Mouse (Mus musculus) urinary bladder, adult 2 months (tissue): ENCODE data around the gene Cib1. TPM values are rescaled to one million over a fixed set of nuclear protein-coding genes. Genes with fewer than 3 reads are reported as not detected.

Source experiments
- DNase-seq: peaks from one replicate; pipeline ENCODE4 v3.0.0; 2022; ENCODE audit warnings: low spot score
- polyA plus RNA-seq: library from polyadenylated mRNA; depleted of rRNA; stranded (reverse); fragments of >200 nt; gene quantifications from 2 replicates; pipeline ENCODE4 v1.2.3, GENCODE M21; 2012; rRNA removed

Gene Cib1
- polyA plus RNA-seq = 66.1 and 85.6 TPM in 2 replicates

DNA sequence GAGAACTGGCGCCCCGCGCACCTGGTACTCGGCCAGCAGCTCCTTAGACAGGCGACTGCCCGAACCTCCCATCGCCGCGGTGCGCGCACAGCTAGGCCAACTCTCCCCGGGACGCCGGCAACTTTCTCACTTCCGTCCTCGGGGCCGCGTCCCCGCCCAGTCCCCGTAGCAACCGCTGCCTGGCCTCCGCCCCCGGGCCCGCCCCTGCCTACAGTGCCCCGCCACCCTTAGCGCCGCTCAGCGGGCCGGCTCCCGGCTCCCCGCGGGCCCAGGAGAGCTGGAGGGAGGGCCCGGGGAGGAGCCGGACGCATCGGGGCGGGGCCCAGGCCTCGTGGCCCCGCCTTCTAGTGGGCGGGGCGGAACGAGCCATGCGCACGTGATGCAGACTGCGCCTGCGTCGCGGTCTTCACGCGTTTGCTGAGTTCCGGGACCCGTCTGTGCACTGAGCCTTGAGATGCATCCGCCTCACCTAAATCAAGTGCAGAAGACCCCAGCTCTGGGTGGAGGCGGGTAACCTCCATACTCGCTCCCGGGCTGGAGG is at the start of gene Cib1, which contains the start of gene Gdpgp1:
TSS of gene Cib1 (minus strand) at position 325 of the 541 bp plus-strand sequence.
TSS of gene Gdpgp1 (plus strand) at position 377 of the 541 bp plus-strand sequence.
- peak; percentile 96 for DNase-seq

DNA sequence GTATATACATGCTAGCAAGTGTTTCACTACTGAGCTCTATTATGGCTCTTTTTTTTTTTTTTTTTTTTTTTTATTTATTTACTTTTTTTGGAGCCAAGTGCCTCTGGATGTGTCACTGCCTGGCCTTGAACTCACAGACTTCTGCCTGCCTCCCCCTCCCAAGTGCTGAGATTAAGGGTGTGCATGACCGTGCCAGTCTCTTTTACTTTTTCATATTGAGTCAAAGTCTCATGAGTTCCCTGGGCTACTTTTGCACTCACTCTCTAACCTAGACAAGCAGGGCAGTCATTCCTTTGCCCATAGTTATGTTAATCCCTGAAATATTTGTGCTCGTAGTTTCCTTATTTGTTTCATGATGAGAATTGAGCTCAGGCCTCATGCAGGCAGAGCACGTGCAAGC is 49.0 kb upstream of the Cib1 start:
- DNase-seq = no peak

DNA sequence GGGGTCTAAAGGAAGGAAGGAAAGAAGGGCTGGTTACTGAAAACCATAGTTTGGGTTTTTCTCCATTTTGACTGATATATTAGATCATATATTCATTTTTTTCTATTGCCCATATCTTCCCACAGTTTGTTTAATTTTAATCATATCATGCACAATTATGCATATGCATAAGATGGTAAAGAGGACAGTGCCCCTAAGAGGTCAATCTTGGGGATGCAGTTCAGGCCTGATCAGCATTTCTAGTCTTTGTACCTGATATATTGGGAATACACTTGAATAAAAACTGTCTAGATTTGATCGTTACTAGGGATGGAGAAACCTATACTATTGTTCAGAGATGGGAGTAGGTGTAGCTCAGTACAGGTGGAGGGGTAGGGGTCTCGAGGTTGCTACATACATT is 48.4 kb upstream of the Cib1 start:
- DNase-seq = no peak

DNA sequence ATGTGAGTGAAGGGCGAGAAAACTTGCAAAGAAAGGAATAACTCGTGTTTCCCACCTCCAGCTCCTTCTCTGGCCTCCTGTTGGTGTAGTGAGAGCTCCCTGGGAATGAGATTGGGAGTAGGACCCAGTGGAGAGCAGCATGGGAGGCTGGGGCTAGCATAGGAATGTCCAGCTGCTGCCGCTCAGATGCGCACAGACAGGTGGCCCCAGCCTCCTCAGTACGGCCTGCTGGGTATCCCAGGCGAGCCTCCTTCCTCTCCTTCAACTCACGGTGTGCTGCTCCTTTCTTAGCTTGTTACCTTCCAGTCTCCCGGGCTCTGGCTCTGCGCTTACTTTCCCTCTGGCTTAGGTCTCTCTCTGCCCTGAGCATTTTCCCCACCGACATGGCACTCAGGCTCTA is 47.4 kb upstream of the Cib1 start:
- no peak for DNase-seq

DNA sequence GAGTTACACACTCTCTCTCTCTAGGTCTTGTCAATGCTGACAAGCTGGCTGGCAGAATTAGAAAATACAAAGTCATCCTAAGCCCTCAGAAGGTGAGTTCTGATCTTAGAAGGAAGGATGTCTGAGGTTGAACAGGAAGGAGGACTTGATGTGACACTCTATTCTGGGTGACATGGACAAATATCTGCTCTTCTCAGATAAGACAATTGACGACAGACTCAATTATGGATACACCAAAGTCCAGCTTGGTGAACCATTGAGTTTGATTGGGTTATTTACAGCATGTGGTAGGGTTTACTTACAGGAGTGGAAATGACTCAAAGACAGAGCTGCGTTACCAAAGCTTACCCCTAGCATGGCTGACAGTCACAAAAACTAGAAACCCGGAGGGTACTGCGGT is 43.8 kb upstream of the Cib1 start:
- no peak for DNase-seq

- no peak for DNase-seq
Measured at GRCm38 (mm10) chr7:80273456-80273855, 40.8 kb upstream of the Cib1 start.

DNA sequence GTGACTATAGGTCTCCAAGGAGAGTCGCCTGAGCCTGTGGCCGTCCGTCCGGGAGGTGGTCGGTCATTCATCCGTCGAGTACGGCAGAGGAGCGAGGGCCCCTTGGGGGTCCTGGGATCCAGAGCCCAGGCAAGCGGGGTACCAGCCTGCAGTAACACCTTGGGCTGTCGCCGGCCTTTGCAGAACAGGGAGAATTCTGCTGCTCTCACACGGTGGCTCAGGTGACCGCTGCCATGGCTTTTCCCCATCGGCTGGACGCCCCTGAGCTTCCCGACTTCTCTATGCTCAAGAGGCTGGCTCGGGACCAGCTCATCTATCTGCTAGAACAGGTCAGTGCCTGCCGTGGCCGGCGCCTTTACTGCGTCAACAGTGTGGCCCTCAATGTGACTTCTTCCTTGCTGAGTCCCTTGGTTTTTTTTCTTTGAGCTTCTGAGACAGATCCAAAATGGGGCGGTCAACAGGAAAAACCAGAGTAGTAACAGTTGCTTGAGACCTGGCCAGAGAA is 37.2 kb upstream of the Cib1 start:
- no peak for DNase-seq

DNA sequence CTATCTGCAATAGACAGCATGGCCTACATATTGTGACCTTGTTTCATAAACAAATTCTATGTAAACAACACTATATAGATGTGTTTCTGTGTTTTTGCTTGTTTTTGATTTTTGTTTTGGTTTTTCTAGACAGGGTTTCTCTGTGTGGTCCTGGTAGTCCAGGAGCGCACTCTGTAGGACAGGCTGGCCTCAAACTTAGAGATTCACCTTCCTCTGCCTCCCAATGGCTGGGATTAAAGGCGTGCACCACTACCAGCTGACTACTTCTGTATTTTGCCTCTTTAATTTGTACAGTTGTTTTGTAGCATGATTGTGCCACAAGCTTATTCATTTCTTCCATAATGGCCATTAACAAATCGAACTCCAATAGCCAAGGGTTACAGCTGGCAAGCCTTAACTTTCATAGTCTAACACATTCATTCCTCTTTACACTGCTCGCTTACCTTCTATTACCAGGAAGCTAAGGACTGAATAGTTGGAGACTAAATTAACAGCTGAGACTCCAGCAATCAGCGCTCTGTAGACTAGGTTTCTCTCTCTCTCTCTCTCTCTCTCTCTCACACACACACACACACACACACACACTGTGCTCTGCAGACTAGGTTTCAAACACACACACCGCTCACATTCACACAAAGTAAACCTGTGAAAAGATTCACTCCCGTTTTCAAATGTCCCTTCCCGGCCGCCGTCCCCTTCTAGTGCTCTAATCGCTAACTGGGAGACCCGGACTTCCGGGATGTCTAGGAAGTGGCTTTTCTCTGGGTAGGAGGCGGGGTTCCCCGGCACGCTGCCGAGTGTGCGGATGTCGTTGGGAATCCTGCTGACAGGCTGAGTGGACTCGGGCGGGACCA is 36.5 kb upstream of the Cib1 start, which contains the start of gene Vps33b:
TSS of gene Vps33b (plus strand) at position 753 of the 854 bp plus-strand sequence.
- DNase-seq = peak; percentile 90

GRCm38 (mm10) chr7:80267764-80268163 is 35.2 kb upstream of the Cib1 start:
- no peak for DNase-seq

GRCm38 (mm10) chr7:80264606-80265005 is 32.0 kb upstream of the Cib1 start:
- DNase-seq = no peak

GRCm38 (mm10) chr7:80261372-80261990 is 28.9 kb upstream of the Cib1 start:
- DNase-seq = no peak

DNA sequence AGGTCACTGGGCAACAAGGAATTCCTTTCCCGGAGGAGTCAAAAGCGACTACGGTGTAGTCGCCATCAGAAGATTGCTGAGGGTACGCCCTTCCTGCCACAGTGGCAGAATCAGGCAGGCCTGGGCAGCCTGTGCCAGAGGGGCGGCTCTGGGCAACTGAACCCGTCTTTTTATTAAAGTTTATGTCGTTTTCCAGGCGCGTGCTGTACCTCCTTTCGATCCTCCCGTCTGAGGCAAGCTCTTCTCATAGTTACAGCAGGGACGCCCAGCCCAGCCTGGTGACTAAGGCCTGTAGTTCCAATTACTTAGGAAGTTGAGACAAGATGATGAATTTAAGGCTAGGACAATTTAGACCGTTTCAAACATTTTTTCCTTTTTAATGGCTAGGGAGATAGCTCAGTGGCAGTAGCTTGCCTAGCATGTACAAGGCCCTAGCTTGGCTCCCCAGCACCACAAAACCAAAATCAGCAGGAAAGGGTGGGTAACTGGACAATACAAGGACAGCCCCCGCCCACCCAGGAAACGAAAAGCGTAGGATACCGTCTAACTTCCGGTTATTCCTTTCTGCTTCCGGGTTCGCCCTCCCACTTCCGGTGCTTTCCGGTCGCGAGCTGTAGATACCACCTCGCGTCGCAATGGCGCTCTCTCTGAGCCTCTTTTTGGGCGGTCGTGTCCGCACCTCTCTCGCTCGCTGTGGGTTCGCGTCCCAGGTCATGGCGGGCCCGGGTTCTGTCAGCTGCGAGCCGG is 28.2 kb upstream of the Cib1 start, which contains the start of gene Ngrn:
TSS of gene Ngrn (plus strand) at position 591 of the 747 bp plus-strand sequence.
- DNase-seq = peak; percentile 63

GRCm38 (mm10) chr7:80257706-80258105 is 25.1 kb upstream of the Cib1 start:
- no peak for DNase-seq

DNA sequence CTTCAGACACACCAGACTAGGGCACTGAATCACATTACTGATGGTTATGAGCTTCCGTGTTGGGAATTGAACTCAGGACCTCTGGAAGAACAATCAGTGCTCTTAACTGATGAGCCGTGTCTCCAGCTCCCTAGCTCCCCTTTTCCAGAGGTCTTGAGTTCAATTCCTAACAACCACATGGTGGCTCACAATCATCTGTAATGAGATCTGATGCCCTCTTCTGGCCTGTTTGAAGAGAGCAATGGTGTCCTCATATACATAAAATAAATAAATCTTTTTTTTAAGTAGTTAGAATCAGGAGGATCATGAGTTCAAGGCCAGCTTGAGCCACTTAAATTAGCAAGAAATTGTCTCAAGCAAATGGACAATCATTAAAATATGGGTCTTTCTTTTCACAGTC is 23.4 kb upstream of the Cib1 start:
- no peak for DNase-seq

DNA sequence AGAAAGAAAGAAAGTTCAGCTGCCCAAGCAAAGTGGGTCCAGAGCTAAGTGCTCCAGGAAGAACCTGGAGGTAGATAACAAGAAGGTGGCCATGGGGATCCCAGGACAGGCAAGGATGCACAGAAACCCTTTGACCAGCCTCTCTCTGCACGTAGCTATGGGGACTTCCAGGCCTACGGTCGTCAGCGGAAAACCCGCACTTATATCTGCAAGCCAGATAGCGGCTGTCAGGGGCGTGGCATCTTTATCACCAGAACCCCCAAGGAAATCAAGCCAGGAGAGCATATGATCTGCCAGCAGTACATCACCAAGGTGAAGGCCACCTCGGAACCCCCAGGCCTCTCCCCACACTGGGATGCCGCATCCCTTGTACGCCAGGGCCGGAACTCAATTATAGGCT is 20.3 kb upstream of the Cib1 start:
- DNase-seq = no peak

DNA sequence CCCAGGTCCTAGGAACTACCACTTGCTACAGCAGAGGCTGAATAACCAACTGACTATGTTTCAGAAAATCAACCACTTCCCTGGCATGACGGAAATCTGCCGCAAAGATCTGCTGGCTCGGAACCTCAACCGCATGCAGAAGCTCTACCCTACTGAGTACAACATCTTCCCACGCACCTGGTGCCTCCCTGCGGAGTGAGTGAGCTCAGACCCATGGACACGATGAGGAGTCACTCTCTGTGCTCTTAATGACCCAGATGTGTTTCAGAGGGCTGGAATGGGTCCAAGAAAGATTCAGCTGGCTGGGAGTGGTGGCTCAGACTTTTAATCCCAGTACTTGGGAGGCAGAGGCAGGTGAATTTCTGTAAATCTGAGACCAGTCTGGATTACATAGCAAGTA is 19.8 kb upstream of the Cib1 start:
- no peak for DNase-seq

GRCm38 (mm10) chr7:80246859-80247258 is 14.2 kb upstream of the Cib1 start:
- DNase-seq = no peak

GRCm38 (mm10) chr7:80246148-80246721 is 13.6 kb upstream of the Cib1 start, which contains the start of gene Ttll13:
Gene Ttll13, plus strand, starts transcription at chr7:80246376.
- peak; percentile 74 for DNase-seq

DNA sequence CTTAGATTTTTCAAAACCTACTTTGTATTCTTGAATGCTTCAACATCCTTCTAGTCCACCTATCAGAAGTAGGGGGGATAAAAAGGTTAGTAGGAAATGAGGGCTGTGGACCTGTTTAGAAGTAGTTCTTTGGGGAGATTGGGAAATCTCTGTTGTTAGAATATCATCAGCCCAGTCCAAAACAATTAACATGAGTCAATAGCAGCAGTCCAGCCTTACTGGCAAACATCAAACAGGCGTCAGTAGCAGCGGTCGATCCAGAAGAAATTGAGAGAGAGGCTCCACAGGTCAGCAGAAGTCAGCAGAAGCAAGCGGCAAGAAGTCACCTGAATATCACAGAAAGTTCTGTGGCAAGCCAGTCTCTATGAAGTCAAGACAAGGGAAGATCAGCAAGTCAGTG is 12.2 kb upstream of the Cib1 start:
- no peak for DNase-seq

- no peak for DNase-seq
Measured at GRCm38 (mm10) chr7:80241661-80242060, 9.0 kb upstream of the Cib1 start.

GRCm38 (mm10) chr7:80238542-80238941 is 5.9 kb upstream of the Cib1 start:
- no peak for DNase-seq
